Mouse (Mus musculus) brown adipose tissue, adult 24 weeks (tissue): ENCODE data around the gene Itga2. TPM values are rescaled to one million over a fixed set of nuclear protein-coding genes. Genes with fewer than 3 reads are reported as not detected.
A peak's percentile ranks its signal among the peaks of the same experiment; 100 is the strongest.

ENCODE experiments used
- H3K27ac ChIP-seq: fragments of 200-500 bp; replicated peaks from 2 replicates; pipeline ENCODE4 v1.5.1; 2012; ENCODE audit warnings: low read depth, mild to moderate bottlenecking, low read length
- H3K4me1 ChIP-seq: fragments of 200-500 bp; 2 replicates; pipeline ENCODE4 v1.6.1; 2012; ENCODE audit warnings: low read length, mixed read lengths; ENCODE audit not compliant: control insufficient read depth, insufficient read depth, insufficient read length
- H3K4me3 ChIP-seq: fragments of 200-500 bp; 2 replicates; pipeline ENCODE4 v1.5.1; 2012; ENCODE audit warnings: low read depth, mild to moderate bottlenecking, low read length, moderate library complexity; ENCODE audit not compliant: insufficient read depth
- polyA plus RNA-seq: library from polyadenylated mRNA; stranded (reverse); fragments of >200 nt; gene quantifications from 2 replicates; pipeline ENCODE4 v1.2.4, GENCODE M21; 2012; ENCODE audit not compliant: missing spikeins, insufficient read depth, insufficient read length

Itga2 gene
- polyA plus RNA-seq, 1 experiment = 0.20 TPM

GRCm38 (mm10) chr13:114817751-114818360 lies 114.0 kb downstream of the Itga2 start, which contains the start of gene Mocs2:
Gene Mocs2, plus strand, starts transcription at chr13:114818236.
- peak within 1 kb of the TSS; percentile 84 for H3K27ac ChIP-seq
- H3K4me1 ChIP-seq = peaks cover 2% of the 10 kb centered on the region; the same call in 1 of the 2 replicates
- H3K4me3 ChIP-seq = peak within 1 kb of the TSS; percentile 73

- Histone ChIP-seq H3K4me3 (no peak overlapping the region), H3K27ac (no peak overlapping the region), H3K4me1 (no peaks in the 10 kb centered on the region)
Measured at GRCm38 (mm10) chr13:114809624-114810210, 122.2 kb downstream of the Itga2 start.

- H3K4me3 ChIP-seq = no peak overlapping the region
- H3K4me1 ChIP-seq = no peaks in the 10 kb centered on the region
- H3K27ac ChIP-seq = no peak overlapping the region
Measured at GRCm38 (mm10) chr13:114802971-114803370, 128.9 kb downstream of the Itga2 start.

GRCm38 (mm10) chr13:114801857-114802256 lies 130.0 kb downstream of the Itga2 start:
- Histone ChIP-seq H3K4me1 (no peaks in the 10 kb centered on the region), H3K4me3 (no peak overlapping the region), H3K27ac (no peak overlapping the region)

- Histone ChIP-seq H3K4me3 (no peak overlapping the region), H3K4me1 (no peaks in the 10 kb centered on the region), H3K27ac (no peak overlapping the region)
Measured at GRCm38 (mm10) chr13:114793250-114794030, 138.5 kb downstream of the Itga2 start.

GRCm38 (mm10) chr13:114791511-114791910 lies 140.4 kb downstream of the Itga2 start:
- Histone ChIP-seq H3K27ac (no peak overlapping the region), H3K4me1 (no peaks in the 10 kb centered on the region), H3K4me3 (no peak overlapping the region)

Other genes with a start within 250 kb of the Itga2 start
- gene Mocs2, start 113.9 kb downstream of the Itga2 start, polyA plus RNA-seq = 185 and 259 TPM in 2 replicates
- 3.8 and 6.6 TPM in 2 replicates for gene Pelo, start 158.1 kb upstream of the Itga2 start, polyA plus RNA-seq
- gene Gm49395, start 169.8 kb upstream of the Itga2 start, polyA plus RNA-seq = 5.0 and 6.2 TPM in 2 replicates
- gene Itga1, start 169.9 kb upstream of the Itga2 start, polyA plus RNA-seq = 19.8 and 21.6 TPM in 2 replicates